24 mouse cellular contexts compared by ENCODE assay signal in genomic region chr2:27218569-27218968, GRCm38 (mm10). TPM values are rescaled to one million over a fixed set of nuclear protein-coding genes. Genes with fewer than 3 reads are reported as not detected.
DNase-seq lines count a peak whose midpoint lies in the region; ATAC-seq and TF ChIP-seq lines count a peak whose summit lies in the region.
"Had no signal": no experiment of that assay in that cellular context is flagged by ENCODE, and none has a peak within 500 bp of the region (broad histone marks: within the 10 kb centered on the region; RNA-seq: fewer than 3 reads in every experiment).

No protein-coding gene starts in this region.

- no peaks in the 10 kb centered on the region for H3K9me3 ChIP-seq in heart, embryonic 14.5 days (ENCODE audit: control insufficient read depth, low read length)
- no peaks in the 10 kb centered on the region for H3K9me3 ChIP-seq in lung, embryonic 16.5 days (ENCODE audit: control insufficient read depth, low read length)
- H3K9me3 ChIP-seq: forebrain, embryonic 12.5 days; hindbrain, embryonic 13.5 days; limb, embryonic 13.5 days; liver, embryonic 15.5 days had no signal

- H3K27me3 ChIP-seq in heart, embryonic 14.5 days (ENCODE audit: control insufficient read depth, insufficient read depth, low read length) = no peaks in the 10 kb centered on the region
- no peaks in the 10 kb centered on the region for H3K27me3 ChIP-seq in lung, embryonic 16.5 days (ENCODE audit: control insufficient read depth, insufficient read depth, low read depth, low read length)
- H3K27me3 ChIP-seq: forebrain, embryonic 12.5 days; hindbrain, embryonic 13.5 days; limb, embryonic 13.5 days; liver, embryonic 15.5 days; Patski had no signal

- 80% methylated on average over 8 of the region's 8 CpGs for whole genome bisulfite sequencing in heart, embryonic 14.5 days
- WGBS in lung, embryonic 16.5 days = 81% methylated on average over 8 of the region's 8 CpGs

- peak overlapping the region; percentile 10; the same call in 1 of the 2 replicates for H3K4me2 ChIP-seq in heart, embryonic 14.5 days (ENCODE audit: low read length)
- no peak overlapping the region for H3K4me2 ChIP-seq in lung, embryonic 16.5 days (ENCODE audit: low read depth, low read length)
- H3K4me2 ChIP-seq: forebrain, embryonic 12.5 days; hindbrain, embryonic 13.5 days; limb, embryonic 13.5 days; liver, embryonic 15.5 days had no signal

- peaks cover 25 to 27% of the 10 kb centered on the region in 2 experiments for H3K4me1 ChIP-seq in heart, embryonic 14.5 days (ENCODE audit: control insufficient read depth in 2 of 2, insufficient read depth in 2 of 2, low read length in 2 of 2)
- H3K4me1 ChIP-seq in lung, embryonic 16.5 days (replicated peaks; ENCODE audit: control insufficient read depth, insufficient read depth, low read length) = peaks cover 6% of the 10 kb centered on the region
- H3K4me1 ChIP-seq: forebrain, embryonic 12.5 days; hindbrain, embryonic 13.5 days; liver, embryonic 15.5 days had no signal

- no peak overlapping the region for H3K9ac ChIP-seq in heart, embryonic 14.5 days (ENCODE audit: low read length)
- no peak overlapping the region for H3K9ac ChIP-seq in lung, embryonic 16.5 days (ENCODE audit: low read length)
- H3K9ac ChIP-seq: forebrain, embryonic 12.5 days; hindbrain, embryonic 13.5 days; limb, embryonic 13.5 days; liver, embryonic 15.5 days had no signal

- DNase-seq in gastrocnemius, postnatal 25 days = peak; percentile 7
- no peak for DNase-seq in gastrocnemius, adult 18-20 months (ENCODE audit: low spot score)
- no peak for DNase-seq in heart, adult 8-10 months (ENCODE audit: low spot score)
- DNase-seq in layer of hippocampus, adult 2 months (ENCODE audit: low spot score in 2 of 2) = no peak
- no peak for DNase-seq in layer of hippocampus, adult 9-10 months (ENCODE audit: low spot score)
- no peak for DNase-seq in lung, postnatal 14 days
- DNase-seq: adrenal gland, postnatal 10 days; cerebellum, adult 8-10 months; embryo, embryonic 11 days; gastrocnemius, postnatal 14 days; kidney, adult 9 months; kidney, postnatal 10 days; midbrain, embryonic 14.5 days; thymus, postnatal 4 days had no signal

- H3K4me3 ChIP-seq in heart, embryonic 14.5 days (ENCODE audit: control insufficient read depth in 1 of 2, insufficient read depth in 1 of 2, low read depth in 1 of 2, low read length in 2 of 2) = no peak overlapping the region
- no peak overlapping the region for H3K4me3 ChIP-seq in layer of hippocampus, adult 2 months
- H3K4me3 ChIP-seq in lung, embryonic 16.5 days (ENCODE audit: low read length) = no peak overlapping the region
- H3K4me3 ChIP-seq: forebrain, embryonic 12.5 days; hindbrain, embryonic 13.5 days; limb, embryonic 13.5 days; liver, embryonic 15.5 days had no signal

- peaks cover 6% of the 10 kb centered on the region; the same call in 1 of the 2 replicates for H3K36me3 ChIP-seq in heart, embryonic 14.5 days (ENCODE audit: control insufficient read depth, insufficient read depth, low read length)
- H3K36me3 ChIP-seq in lung, embryonic 16.5 days (ENCODE audit: control insufficient read depth, insufficient read depth, low read length) = no peaks in the 10 kb centered on the region
- H3K36me3 ChIP-seq: forebrain, embryonic 12.5 days; hindbrain, embryonic 13.5 days; limb, embryonic 13.5 days; liver, embryonic 15.5 days had no signal

- ATAC-seq in heart, embryonic 14.5 days (ENCODE audit: insufficient number of reproducible peaks, insufficient read depth, low FRiP score, low read depth) = no peak; the same call in 1 of the 2 replicates
- ATAC-seq in lung, embryonic 16.5 days (ENCODE audit: low read depth) = peak; percentile 3; the same call in 1 of the 2 replicates
- ATAC-seq: intestine, postnatal 0 days; Patski had no signal

- TF ChIP-seq CTCF in layer of hippocampus, adult 2 months (conservative IDR thresholded peaks at IDR 0.05) = no peak

- H3K27ac ChIP-seq in heart, embryonic 14.5 days (replicated peaks in 1 of 2; ENCODE audit: control insufficient read depth in 1 of 2, insufficient read depth in 1 of 2, low read depth in 2 of 2, low read length in 2 of 2) = peak overlapping the region; percentile 44 to 85
- H3K27ac ChIP-seq in layer of hippocampus, adult 2 months = peak overlapping the region; percentile 78
- no peak overlapping the region for H3K27ac ChIP-seq in lung, embryonic 16.5 days (ENCODE audit: low read length)
- H3K27ac ChIP-seq: forebrain, embryonic 12.5 days; hindbrain, embryonic 13.5 days; limb, embryonic 13.5 days; liver, embryonic 15.5 days had no signal

RNA-seq across cellular contexts. Expression of gene Sardh, which starts 29.6 kb away (rescaled TPM):
- 1 to 10 TPM; 2.4 to 2.5 TPM for total RNA-seq in gastrocnemius, postnatal 25 days (2021)
- under 1 TPM; 0.82 to 0.85 TPM for total RNA-seq in gastrocnemius, adult 18-20 months (2021)
- polyA plus RNA-seq in heart, embryonic 14.5 days (2014; fragmentation: Nextera tagmentation; extraction: Ambion mirVana) = 19.0 and 21.6 TPM in 2 replicates
- 10 to 100 TPM in 2 of 4 experiments, 1 to 10 TPM in 2; 3.5 to 13.3 (median 7.6) TPM for total RNA-seq in heart, adult 8-10 months (2022)
- 1 to 10 TPM; 5.3 to 6.3 TPM for total RNA-seq in layer of hippocampus, adult 2 months (2021)
- polyA plus RNA-seq in lung, embryonic 16.5 days (2015; fragmentation: Nextera tagmentation; extraction: Ambion mirVana) = 24.3 and 32.0 TPM in 2 replicates
- total RNA-seq: monocyte, adult 5-6 weeks had no signal

RNA-seq across cellular contexts. Expression of gene Dbh, which starts 53.5 kb away (rescaled TPM):
- not detected for total RNA-seq in gastrocnemius, postnatal 25 days (2021)
- total RNA-seq in gastrocnemius, adult 18-20 months (2021) = not detected
- polyA plus RNA-seq in heart, embryonic 14.5 days (2014; fragmentation: Nextera tagmentation; extraction: Ambion mirVana) = 0.55 and 1.8 TPM in 2 replicates
- total RNA-seq in heart, adult 8-10 months (2022) = 1 to 10 TPM; 1.5 to 3.4 (median 1.8) TPM
- total RNA-seq in layer of hippocampus, adult 2 months (2021) = 1 to 10 TPM in 1 of 2 experiments, under 1 TPM in 1; 0.46 to 1.4 TPM
- 0.54 and 0.84 TPM in 2 replicates for polyA plus RNA-seq in lung, embryonic 16.5 days (2015; fragmentation: Nextera tagmentation; extraction: Ambion mirVana)
- total RNA-seq: MEL; monocyte, adult 5-6 weeks had no signal
- polyA plus RNA-seq: forebrain, embryonic 12.5 days; Patski had no signal
